Mouse (Mus musculus) thymus, adult 2 months (tissue): ENCODE results near the gene 4933402N03Rik.

ENCODE experiments used
- CTCF ChIP-seq: fragments of 200-500 bp; IDR thresholded peaks from 2 replicates; pipeline ENCODE4 v1.5.1; 2012; ENCODE audit warnings: mild to moderate bottlenecking, control low read depth, low read length, moderate library complexity, borderline replicate concordance; ENCODE audit not compliant: control insufficient read depth, poor library complexity, insufficient read depth; ENCODE audit errors: extremely low read depth
- POLR2A ChIP-seq: fragments of 200-500 bp; IDR thresholded peaks from 2 replicates; pipeline ENCODE4 v1.6.1; 2012; ENCODE audit warnings: mild to moderate bottlenecking, low read length, control low read depth, moderate library complexity; ENCODE audit not compliant: control insufficient read depth, poor library complexity, insufficient read depth; ENCODE audit errors: extremely low read depth

DNA sequence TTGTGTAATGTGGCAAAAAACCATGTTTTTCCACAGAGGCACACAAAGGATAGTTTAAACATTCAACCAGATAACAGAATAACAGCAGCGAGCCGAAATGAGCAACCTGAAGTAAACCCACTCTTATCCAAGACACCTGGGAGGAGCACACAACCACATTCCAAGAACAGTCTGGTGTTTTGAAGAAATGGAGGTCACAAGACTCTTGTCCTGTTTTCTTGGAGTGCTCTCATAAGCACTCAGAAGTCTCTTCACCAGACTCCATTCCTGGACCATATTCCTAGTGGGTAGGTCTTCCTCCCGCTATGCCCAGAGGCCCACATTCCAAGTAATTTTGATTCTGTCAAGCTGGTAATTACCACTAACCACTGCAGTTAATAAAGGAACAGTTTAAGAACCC lies 4.1 kb upstream of the 4933402N03Rik start:
- TF ChIP-seq CTCF: no peak
- TF ChIP-seq POLR2A: no peak
